Mouse (Mus musculus) liver, adult 2 months (tissue): ENCODE measurements around the gene Ubxn1. TPM values are rescaled to one million over a fixed set of nuclear protein-coding genes. Genes with fewer than 3 reads are reported as not detected.
A peak's percentile ranks its signal among the peaks of the same experiment; 100 is the strongest.
"Not testable (repeated sequence)": the region's sequence is repeated elsewhere in the genome, so short reads cannot be mapped to it uniquely, and the experiment has no call there.

Experiments used
- DNase-seq: peaks from one replicate; pipeline ENCODE4 v3.0.0-alpha.2; 2011; ENCODE audit warnings: low read depth, low spot score; ENCODE audit errors: extremely low read depth
- H3K27ac ChIP-seq: fragments of 200-500 bp; replicated peaks from 2 replicates; pipeline ENCODE4 v1.5.1; 2012; ENCODE audit warnings: low read depth, mild to moderate bottlenecking, control low read depth, inconsistent platforms, low read length; ENCODE audit not compliant: insufficient read depth
- H3K27me3 ChIP-seq: fragments of 200-500 bp; 2 replicates; pipeline ENCODE4 v1.6.1; 2012; ENCODE audit warnings: mild to moderate bottlenecking, moderate library complexity, low read length, inconsistent platforms; ENCODE audit not compliant: control insufficient read depth, insufficient read depth
- H3K36me3 ChIP-seq: fragments of 200-500 bp; 2 replicates; pipeline ENCODE4 v1.6.1; 2012; ENCODE audit warnings: low read length, inconsistent platforms; ENCODE audit not compliant: control insufficient read depth, insufficient read depth
- H3K4me1 ChIP-seq: fragments of 200-500 bp; 2 replicates; pipeline ENCODE4 v1.6.1; 2011; ENCODE audit warnings: low read length; ENCODE audit not compliant: control insufficient read depth, insufficient read depth
- H3K4me3 ChIP-seq: fragments of 200-500 bp; 2 replicates; pipeline ENCODE4 v1.5.1; 2011; ENCODE audit warnings: low read depth, mild to moderate bottlenecking, control low read depth, low read length, moderate library complexity; ENCODE audit not compliant: insufficient read depth
- H3K79me2 ChIP-seq: fragments of 200-500 bp; 2 replicates; pipeline ENCODE4 v1.6.1; 2012; ENCODE audit warnings: inconsistent platforms, mild to moderate bottlenecking, low read length, moderate library complexity; ENCODE audit not compliant: control insufficient read depth, insufficient read depth
- H3K9ac ChIP-seq: fragments of 200-500 bp; 2 replicates; pipeline ENCODE4 v1.6.1; 2012; ENCODE audit warnings: low read depth, mild to moderate bottlenecking, control low read depth, inconsistent platforms, low read length
- CTCF ChIP-seq: fragments of 200-500 bp; IDR thresholded peaks from 2 replicates; pipeline ENCODE4 v1.5.1; 2011; ENCODE audit warnings: low read depth, low read length, control low read depth
- POLR2A ChIP-seq: fragments of 200-500 bp; IDR thresholded peaks from 2 replicates; pipeline ENCODE4 v1.6.1; 2011; ENCODE audit warnings: low read length, control low read depth; ENCODE audit not compliant: insufficient read depth; ENCODE audit errors: extremely low read depth
- WGBS: fragments of 180-500 bp; shearing (Covaris S2); methylation state at CpG from one replicate; pipeline ENCODE4 v1.1.7; 2018; 5-methylcytosine and 5-hydroxymethylcytosine counted together
- polyA plus RNA-seq: library from polyadenylated mRNA; depleted of rRNA; stranded (reverse); fragments of >200 nt; gene quantifications from 2 replicates; pipeline ENCODE4 v1.2.3, GENCODE M21; 2012
- total RNA-seq: library from RNA; depleted of rRNA; stranded (reverse); fragments of >200 nt; gene quantifications from 2 replicates; pipeline ENCODE4 v1.2.3, GENCODE M21; 2014

Gene Ubxn1
- total and polyA plus RNA-seq, 2 experiments = 82.7 to 128 TPM

- no peak for DNase-seq
Observed at GRCm38 (mm10) chr19:8852236-8852928, 18.9 kb upstream of the Ubxn1 start.

DNA sequence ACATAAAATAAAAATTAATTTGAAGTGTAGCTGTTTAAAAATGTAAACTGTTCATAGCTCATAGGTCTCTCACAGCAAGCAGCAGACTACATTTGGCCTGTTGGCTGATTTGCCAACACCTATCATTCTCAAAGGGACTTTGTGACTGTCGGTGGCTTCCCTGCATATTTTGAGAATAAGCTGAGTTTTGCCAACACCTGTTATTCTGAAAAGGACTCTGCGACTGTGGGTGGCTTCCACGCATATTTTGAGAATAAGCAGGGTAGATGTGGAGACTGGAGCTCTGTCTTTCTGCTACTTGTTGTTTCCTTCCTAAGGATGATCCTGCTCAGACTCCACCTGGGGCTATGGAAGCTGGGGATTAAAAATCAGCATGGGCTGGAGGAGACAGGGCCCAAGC lies 18.2 kb upstream of the Ubxn1 start:
- no peaks in the 10 kb centered on the region for H3K4me1 ChIP-seq
- WGBS = 85% methylated on average over 3 of the region's 3 CpGs
- TF ChIP-seq CTCF (no peak), POLR2A (no peak)
- no peaks in the 10 kb centered on the region for H3K27me3 ChIP-seq
- no peak overlapping the region for H3K27ac ChIP-seq
- no peak overlapping the region for H3K9ac ChIP-seq
- peaks cover 3% of the 10 kb centered on the region; the same call in 1 of the 2 replicates for H3K36me3 ChIP-seq
- no peak for DNase-seq
- H3K4me3 ChIP-seq = no peak overlapping the region
- no peaks in the 10 kb centered on the region for H3K79me2 ChIP-seq

More at GRCm38 (mm10) chr19:8852236-8852928, 18.9 kb upstream of the Ubxn1 start:
- Histone ChIP-seq H3K4me1 (no peaks in the 10 kb centered on the region), H3K4me3 (no peak overlapping the region), H3K79me2 (no peaks in the 10 kb centered on the region), H3K27ac (no peak overlapping the region), H3K36me3 (peaks cover 3% of the 10 kb centered on the region; the same call in 1 of the 2 replicates), H3K27me3 (no peaks in the 10 kb centered on the region), H3K9ac (no peak overlapping the region)
- TF ChIP-seq POLR2A (no peak), CTCF (no peak)
- WGBS = 69% methylated on average over 10 of the region's 10 CpGs

DNA sequence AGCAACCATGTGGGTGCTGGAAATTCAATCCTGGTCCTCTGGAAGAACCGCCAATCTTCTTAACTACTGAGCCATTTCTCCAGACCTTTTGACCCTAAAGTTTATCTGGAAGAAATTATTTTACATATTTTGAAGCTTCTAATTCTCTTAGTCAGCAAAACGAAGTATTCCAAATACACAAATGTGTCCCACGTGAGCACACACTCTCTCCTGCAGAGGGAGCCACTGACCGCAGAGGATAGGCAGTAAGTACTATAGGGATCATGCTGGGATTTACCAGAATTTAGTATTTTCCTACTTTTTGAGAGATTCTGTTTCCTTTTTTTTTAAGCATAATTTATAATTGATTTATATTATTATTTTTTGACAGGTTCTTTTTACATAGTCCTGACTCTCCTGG lies 13.6 kb upstream of the Ubxn1 start:
- peak; percentile 73 for DNase-seq
- TF ChIP-seq POLR2A (no peak), CTCF (peak; percentile 81)
- Histone ChIP-seq H3K4me1 (no peaks in the 10 kb centered on the region), H3K9ac (no peak overlapping the region), H3K79me2 (no peaks in the 10 kb centered on the region), H3K4me3 (no peak overlapping the region), H3K36me3 (no peaks in the 10 kb centered on the region), H3K27ac (no peak overlapping the region), H3K27me3 (no peaks in the 10 kb centered on the region)
- 26% methylated on average over 4 of the region's 4 CpGs for WGBS

GRCm38 (mm10) chr19:8859018-8859417 lies 12.3 kb upstream of the Ubxn1 start:
- no peaks in the 10 kb centered on the region for H3K36me3 ChIP-seq
- no peaks in the 10 kb centered on the region for H3K27me3 ChIP-seq
- WGBS = 16% methylated on average over 1 of the region's 1 CpGs
- TF ChIP-seq POLR2A (no peak), CTCF (peak; percentile 41; the same call in 1 of the 2 replicates)
- H3K27ac ChIP-seq = no peak overlapping the region
- H3K4me3 ChIP-seq = no peak overlapping the region
- no peaks in the 10 kb centered on the region for H3K4me1 ChIP-seq
- no peak for DNase-seq
- no peak overlapping the region for H3K9ac ChIP-seq
- H3K79me2 ChIP-seq = no peaks in the 10 kb centered on the region

GRCm38 (mm10) chr19:8864265-8864664 lies 7.0 kb upstream of the Ubxn1 start:
- no peaks in the 10 kb centered on the region for H3K79me2 ChIP-seq
- no peak overlapping the region for H3K27ac ChIP-seq
- 84% methylated on average over 6 of the region's 6 CpGs for WGBS
- H3K4me1 ChIP-seq = peaks cover 2% of the 10 kb centered on the region; the same call in 1 of the 2 replicates
- DNase-seq = no peak
- no peak overlapping the region for H3K9ac ChIP-seq
- TF ChIP-seq POLR2A (no peak), CTCF (no peak)
- H3K4me3 ChIP-seq = no peak overlapping the region
- H3K27me3 ChIP-seq = no peaks in the 10 kb centered on the region
- no peaks in the 10 kb centered on the region for H3K36me3 ChIP-seq

- peaks cover 13% of the 10 kb centered on the region for H3K36me3 ChIP-seq
- not testable (repeated sequence) for H3K27me3 ChIP-seq, H3K79me2 ChIP-seq, H3K9ac ChIP-seq, H3K4me3 ChIP-seq
- H3K27ac ChIP-seq = peak overlapping the region; percentile 63
- peaks cover 13% of the 10 kb centered on the region; the same call in 1 of the 2 replicates for H3K4me1 ChIP-seq
- peak; percentile 82 for DNase-seq
- WGBS = 24% methylated on average over 3 of the region's 3 CpGs
Observed at GRCm38 (mm10) chr19:8870381-8870780, 915 bp upstream of the Ubxn1 start.
